Mouse (Mus musculus) G1E (cell line): ENCODE measurements around the gene Ubtd2. TPM values are rescaled to one million over a fixed set of nuclear protein-coding genes. Genes with fewer than 3 reads are reported as not detected.
A peak's percentile ranks its signal among the peaks of the same experiment; 100 is the strongest.

ENCODE experiments used
- ATAC-seq: 2 replicates; pipeline ENCODE4 v1.8.0; 2016; ENCODE audit warnings: mild to moderate bottlenecking; ENCODE audit not compliant: insufficient number of reproducible peaks, poor library complexity, low FRiP score, severe bottlenecking; ENCODE audit errors: extremely low read depth
- DNase-seq: peaks from one replicate; pipeline ENCODE4 v3.0.0; 2012; ENCODE audit warnings: low spot score
- H3K27me3 ChIP-seq: 2 replicates; pipeline ENCODE4 v1.6.1; 2012; ENCODE audit warnings: mild to moderate bottlenecking, low read length, inconsistent platforms; ENCODE audit not compliant: insufficient read depth
- H3K36me3 ChIP-seq: replicated peaks from 2 replicates; pipeline ENCODE3; 2012; ENCODE audit warnings: mild to moderate bottlenecking, inconsistent platforms
- H3K4me1 ChIP-seq: 2 replicates; pipeline ENCODE4 v1.6.1; 2012; ENCODE audit warnings: low read depth, low read length, inconsistent platforms, mixed read lengths; ENCODE audit not compliant: insufficient read depth
- H3K4me3 ChIP-seq: 2 replicates; pipeline ENCODE4 v1.5.1; 2012; ENCODE audit warnings: low read depth, mild to moderate bottlenecking, inconsistent platforms, low read length, moderate library complexity, mixed read lengths
- H3K9me3 ChIP-seq: replicated peaks from 2 replicates; pipeline ENCODE4 v1.6.1; 2012; ENCODE audit warnings: inconsistent platforms
- CTCF ChIP-seq: IDR thresholded peaks from 2 replicates; pipeline ENCODE4 v1.5.1; 2012; ENCODE audit warnings: low read depth, low read length, inconsistent platforms, mixed read lengths
- GATA1 ChIP-seq: IDR thresholded peaks from 2 replicates; pipeline ENCODE4 v1.6.1; 2012; ENCODE audit warnings: borderline replicate concordance, low read length, inconsistent platforms, mixed read lengths
- GATA2 ChIP-seq: IDR thresholded peaks from 2 replicates; pipeline ENCODE4 v1.6.1; 2012; ENCODE audit warnings: low read depth, low read length, inconsistent platforms, borderline replicate concordance
- POLR2AphosphoS5 ChIP-seq: IDR thresholded peaks from 2 replicates; pipeline ENCODE4 v1.6.1; 2012; ENCODE audit warnings: low read depth, low read length, inconsistent platforms; ENCODE audit not compliant: insufficient replicate concordance
- TAL1 ChIP-seq: conservative IDR thresholded peaks from 2 replicates; pipeline ENCODE4 v1.6.1; 2012; ENCODE audit warnings: low read depth, low read length, inconsistent platforms, mixed read lengths
- polyA plus RNA-seq: library from polyadenylated mRNA; stranded (reverse); fragments of >175 nt; gene quantifications from 2 replicates; pipeline ENCODE4 v1.2.3, GENCODE M21; 2012
- total RNA-seq, 2 experiments: library from RNA; stranded (forward) in 1 of 2; stranded (reverse) in 1 of 2; fragments of 200-1000 nt in 1 of 2; fragments of >200 nt in 1 of 2; fragmentation: Nextera tagmentation in 1 of 2; gene quantifications; 2 replicates each; pipeline ENCODE4 v1.2.3; 2014 to 2017

Ubtd2 gene
- total and polyA plus RNA-seq, 3 experiments: 0.11 to 0.29 TPM; not detected in 1

DNA sequence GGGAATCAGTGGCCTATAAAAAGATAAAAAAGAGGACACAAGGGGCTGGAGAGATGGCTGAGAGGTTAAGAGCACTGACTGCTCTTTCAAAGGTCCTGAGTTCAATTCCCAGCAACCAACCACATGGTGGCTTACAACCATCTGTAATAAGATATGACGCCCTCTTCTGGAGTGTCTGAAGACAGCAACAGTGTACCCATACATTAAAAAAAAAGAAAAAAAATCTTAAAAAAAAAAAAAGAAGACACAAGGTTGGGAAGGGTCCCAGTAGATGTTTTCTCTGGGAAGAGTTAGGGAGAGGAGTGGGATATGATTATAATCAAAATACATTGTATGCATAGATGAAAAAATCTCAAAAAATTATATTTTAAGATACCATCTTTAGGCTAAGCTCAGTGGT lies 10.0 kb upstream of the Ubtd2 start:
- Histone ChIP-seq H3K27me3 (no peaks in the 10 kb centered on the region), H3K9me3 (no peaks in the 10 kb centered on the region), H3K4me3 (no peak overlapping the region), H3K4me1 (no peaks in the 10 kb centered on the region), H3K36me3 (no peaks in the 10 kb centered on the region)
- ATAC-seq: no peak
- TF ChIP-seq GATA2 (no peak), GATA1 (no peak), CTCF (no peak), POLR2AphosphoS5 (no peak)
- DNase-seq: no peak

DNA sequence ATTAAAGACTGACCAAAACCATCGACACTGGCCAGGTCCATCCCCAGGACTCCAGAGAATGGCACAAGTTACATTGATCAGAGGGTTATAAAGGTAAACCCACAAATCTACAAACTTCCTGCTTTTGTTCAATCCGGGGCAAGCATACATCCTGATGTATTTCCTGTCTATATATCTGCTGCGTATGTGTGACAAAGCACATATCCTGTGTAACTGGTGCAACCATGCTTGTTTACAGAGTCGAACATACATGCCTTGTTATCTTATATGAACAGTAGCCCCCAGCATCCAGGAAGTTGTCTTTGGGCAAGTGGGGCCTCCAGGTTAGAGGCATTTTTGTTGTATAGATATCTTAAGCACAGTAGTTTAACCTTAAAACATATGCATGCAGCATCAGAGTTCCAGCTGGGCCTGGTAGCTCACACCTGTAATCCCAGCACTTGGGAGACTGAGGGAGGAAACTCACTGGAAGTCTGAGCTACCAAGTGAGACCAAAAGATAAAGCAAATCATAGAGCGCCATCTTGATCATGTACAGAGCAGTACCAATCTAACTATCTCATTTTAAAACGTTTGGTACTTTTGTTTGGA lies 9.4 kb upstream of the Ubtd2 start:
- TF ChIP-seq POLR2AphosphoS5 (no peak), TAL1 (no peak), GATA1 (no peak), GATA2 (no peak), CTCF (no peak)
- H3K27me3 ChIP-seq: no peaks in the 10 kb centered on the region
- no peak overlapping the region for H3K4me3 ChIP-seq
- H3K36me3 ChIP-seq: no peaks in the 10 kb centered on the region
- DNase-seq (no peak), ATAC-seq (no peak)
- H3K9me3 ChIP-seq: no peaks in the 10 kb centered on the region
- no peaks in the 10 kb centered on the region for H3K4me1 ChIP-seq

DNA sequence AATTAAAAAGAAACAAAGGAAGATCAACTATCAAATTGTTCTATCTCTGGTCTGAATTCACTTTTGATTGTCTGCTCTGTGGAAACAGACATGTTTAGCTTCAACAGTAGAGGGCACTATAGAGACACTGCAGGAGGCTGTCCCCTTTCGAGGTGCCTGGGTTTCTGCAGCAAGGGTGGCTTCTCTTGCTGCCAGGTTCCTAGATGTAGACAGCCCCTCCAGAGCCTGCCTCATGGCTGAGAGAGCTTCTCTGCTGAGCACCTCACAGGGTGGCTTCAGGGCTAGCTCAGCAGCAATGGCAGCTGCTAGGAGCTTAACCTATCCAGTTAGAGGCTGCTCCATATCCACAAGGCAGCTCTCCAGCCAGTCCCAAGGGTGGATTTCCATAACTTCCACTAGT lies 5.0 kb upstream of the Ubtd2 start:
- H3K4me3 ChIP-seq: no peak overlapping the region
- peaks cover 8% of the 10 kb centered on the region for H3K9me3 ChIP-seq
- H3K27me3 ChIP-seq: peaks cover 7% of the 10 kb centered on the region; the same call in 1 of the 2 replicates
- DNase-seq: peak; percentile 9
- no peak for ATAC-seq
- peaks cover 5% of the 10 kb centered on the region; the same call in 1 of the 2 replicates for H3K4me1 ChIP-seq
- no peaks in the 10 kb centered on the region for H3K36me3 ChIP-seq
- TF ChIP-seq GATA2 (no peak), TAL1 (no peak), GATA1 (no peak), POLR2AphosphoS5 (no peak), CTCF (peak; percentile 50)

DNA sequence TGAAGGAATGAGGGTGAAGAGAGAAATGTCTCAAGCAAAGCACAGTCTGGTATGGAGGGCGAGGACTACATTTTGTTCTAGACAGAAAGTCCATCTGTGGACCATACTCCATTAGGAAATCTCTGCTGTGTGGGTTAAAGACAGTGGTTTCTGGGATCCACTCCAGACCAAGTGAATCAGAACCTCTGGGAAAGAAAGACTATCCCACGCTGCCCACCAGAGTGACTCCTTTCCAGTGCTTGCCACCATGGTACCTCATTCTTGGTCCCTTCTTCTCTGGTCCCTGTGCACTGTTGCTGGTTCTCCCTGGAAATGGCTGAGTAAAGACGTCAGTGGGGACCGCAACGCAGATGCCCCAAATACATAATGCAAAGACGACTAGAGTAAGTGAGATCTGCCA lies 3.9 kb upstream of the Ubtd2 start:
- ATAC-seq (no peak), DNase-seq (no peak)
- H3K27me3 ChIP-seq: peaks cover 12% of the 10 kb centered on the region
- peaks cover 9% of the 10 kb centered on the region; the same call in 1 of the 2 replicates for H3K4me1 ChIP-seq
- no peak overlapping the region for H3K4me3 ChIP-seq
- TF ChIP-seq CTCF (no peak), GATA2 (no peak), GATA1 (no peak), TAL1 (no peak), POLR2AphosphoS5 (no peak)
- no peaks in the 10 kb centered on the region for H3K36me3 ChIP-seq
- peaks cover 15% of the 10 kb centered on the region for H3K9me3 ChIP-seq

DNA sequence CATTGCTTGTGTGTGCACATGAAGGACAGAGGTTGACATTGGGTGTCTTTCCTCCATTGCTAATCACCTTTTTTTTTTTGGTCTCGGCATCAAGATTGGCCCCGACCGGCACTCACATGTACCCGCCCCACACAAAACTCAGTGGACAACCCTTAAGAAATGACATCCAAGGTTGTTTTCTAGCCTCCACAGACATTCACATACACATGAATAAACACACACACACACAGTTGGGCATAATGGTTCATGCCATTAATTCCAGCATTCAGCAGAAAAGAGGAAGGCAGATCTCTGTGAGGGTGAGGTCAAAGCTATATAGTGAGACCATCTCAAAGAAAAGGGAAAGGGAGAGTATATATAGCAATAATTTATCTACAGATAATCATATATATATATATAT lies 2.4 kb upstream of the Ubtd2 start:
- Histone ChIP-seq H3K4me3 (no peak overlapping the region), H3K4me1 (peaks cover 9% of the 10 kb centered on the region; the same call in 1 of the 2 replicates), H3K36me3 (no peaks in the 10 kb centered on the region), H3K27me3 (peaks cover 12% of the 10 kb centered on the region), H3K9me3 (peaks cover 15% of the 10 kb centered on the region)
- DNase-seq: no peak
- no peak for TF ChIP-seq POLR2AphosphoS5
- no peak for TF ChIP-seq GATA1
- no peak for TF ChIP-seq GATA2
- TF ChIP-seq TAL1: no peak
- no peak for TF ChIP-seq CTCF
- ATAC-seq: no peak

DNA sequence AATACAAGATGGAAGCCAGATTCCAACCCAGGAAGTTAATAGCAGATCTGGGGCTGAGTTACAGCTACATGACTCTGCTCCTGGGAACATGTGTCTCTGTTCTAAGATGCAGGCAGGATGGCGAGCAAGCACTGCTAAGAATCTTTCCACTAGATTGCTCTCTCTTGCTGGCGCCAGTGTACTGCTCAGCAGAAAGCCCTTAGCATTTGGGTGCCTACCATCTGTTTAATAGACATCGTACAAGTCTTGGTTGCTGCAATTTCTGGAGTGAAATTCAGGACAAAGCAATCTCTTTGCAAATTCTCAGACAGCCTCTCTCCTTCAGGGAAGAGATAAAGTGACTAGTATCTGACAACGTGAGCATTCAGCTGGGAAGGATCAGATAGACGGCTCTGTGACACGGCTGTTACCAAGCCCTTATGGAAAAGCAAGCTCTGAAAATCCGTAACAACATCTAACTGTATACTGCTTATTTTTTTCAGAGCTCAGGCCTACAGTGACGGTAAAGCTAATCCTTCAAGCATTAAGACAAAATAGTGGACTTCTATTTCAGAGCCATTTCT lies 1.7 kb upstream of the Ubtd2 start:
- TF ChIP-seq GATA2 (no peak), GATA1 (no peak), TAL1 (no peak), POLR2AphosphoS5 (no peak), CTCF (no peak)
- H3K4me3 ChIP-seq: no peak overlapping the region

More for the DNA sequence above, 1.7 kb upstream of the Ubtd2 start:
- H3K4me1 ChIP-seq: peaks cover 9% of the 10 kb centered on the region; the same call in 1 of the 2 replicates
- no peaks in the 10 kb centered on the region for H3K36me3 ChIP-seq
- ATAC-seq: no peak
- peaks cover 15% of the 10 kb centered on the region for H3K9me3 ChIP-seq
- peaks cover 12% of the 10 kb centered on the region for H3K27me3 ChIP-seq
- no peak for DNase-seq
